Mouse (Mus musculus) intestine, postnatal 0 days (tissue): ENCODE measurements at regions not wholly inside any gene's neighbourhood (a gene's known extent, or its start where the extent isn't known, plus 50 kb on each side); places are given as distances from the start of the nearest gene placed in this dataset.
"Not testable (repeated sequence)": the region's sequence is repeated elsewhere in the genome, so short reads cannot be mapped to it uniquely, and the experiment has no call there.

Experiments used
- ATAC-seq: fragments of 200-750 bp; cut with Nextera tagmentation; 2 replicates; pipeline ENCODE4 v1.8.0; 2017; ENCODE audit warnings: mild to moderate bottlenecking, moderate TSS enrichment, moderate library complexity
- H3K27ac ChIP-seq: fragments of 300-500 bp; sonication (generic); 2 replicates; pipeline ENCODE4 v1.5.1; 2014; ENCODE audit warnings: mild to moderate bottlenecking, low read depth, low read length, moderate library complexity
- H3K27me3 ChIP-seq: fragments of 300-500 bp; sonication (generic); replicated peaks from 2 replicates; pipeline ENCODE4 v1.6.1; 2014; ENCODE audit warnings: low read length, mixed read lengths; ENCODE audit not compliant: control insufficient read depth, insufficient read depth
- H3K36me3 ChIP-seq: fragments of 300-500 bp; sonication (generic); 2 replicates; pipeline ENCODE4 v1.6.1; 2014; ENCODE audit warnings: mild to moderate bottlenecking, moderate library complexity; ENCODE audit not compliant: control insufficient read depth, insufficient read depth
- H3K4me1 ChIP-seq: fragments of 300-500 bp; sonication (generic); replicated peaks from 2 replicates; pipeline ENCODE4 v1.6.1; 2014; ENCODE audit warnings: antibody characterized with exemption, low read length, mixed read lengths; ENCODE audit not compliant: control insufficient read depth, insufficient read depth
- H3K4me2 ChIP-seq: fragments of 300-500 bp; sonication (generic); replicated peaks from 2 replicates; pipeline ENCODE4 v1.6.1; 2014; ENCODE audit warnings: low read depth, mild to moderate bottlenecking, moderate library complexity
- H3K4me3 ChIP-seq: fragments of 300-500 bp; sonication (generic); 2 replicates; pipeline ENCODE4 v1.5.1; 2014; ENCODE audit warnings: low read depth, low read length
- H3K9ac ChIP-seq: fragments of 300-500 bp; sonication (generic); 2 replicates; pipeline ENCODE4 v1.6.1; 2014; ENCODE audit warnings: mild to moderate bottlenecking, low read depth, low read length
- H3K9me3 ChIP-seq: fragments of 300-500 bp; sonication (generic); 2 replicates; pipeline ENCODE4 v1.6.1; 2016; ENCODE audit warnings: mixed run types; ENCODE audit not compliant: control insufficient read depth
- CTCF ChIP-seq: sonication (generic); IDR thresholded peaks from 2 replicates; pipeline ENCODE4 v1.5.1; 2016; ENCODE audit warnings: low read depth, mild to moderate bottlenecking, control low read depth, antibody characterized with exemption, moderate library complexity
- WGBS: fragments of 180-500 bp; shearing (Covaris S2); extraction: QIAGEN DNeasy Blood & Tissue Kit; methylation state at CpG from one replicate; pipeline ENCODE4 v1.1.7; 2014; 5-methylcytosine and 5-hydroxymethylcytosine counted together

DNA sequence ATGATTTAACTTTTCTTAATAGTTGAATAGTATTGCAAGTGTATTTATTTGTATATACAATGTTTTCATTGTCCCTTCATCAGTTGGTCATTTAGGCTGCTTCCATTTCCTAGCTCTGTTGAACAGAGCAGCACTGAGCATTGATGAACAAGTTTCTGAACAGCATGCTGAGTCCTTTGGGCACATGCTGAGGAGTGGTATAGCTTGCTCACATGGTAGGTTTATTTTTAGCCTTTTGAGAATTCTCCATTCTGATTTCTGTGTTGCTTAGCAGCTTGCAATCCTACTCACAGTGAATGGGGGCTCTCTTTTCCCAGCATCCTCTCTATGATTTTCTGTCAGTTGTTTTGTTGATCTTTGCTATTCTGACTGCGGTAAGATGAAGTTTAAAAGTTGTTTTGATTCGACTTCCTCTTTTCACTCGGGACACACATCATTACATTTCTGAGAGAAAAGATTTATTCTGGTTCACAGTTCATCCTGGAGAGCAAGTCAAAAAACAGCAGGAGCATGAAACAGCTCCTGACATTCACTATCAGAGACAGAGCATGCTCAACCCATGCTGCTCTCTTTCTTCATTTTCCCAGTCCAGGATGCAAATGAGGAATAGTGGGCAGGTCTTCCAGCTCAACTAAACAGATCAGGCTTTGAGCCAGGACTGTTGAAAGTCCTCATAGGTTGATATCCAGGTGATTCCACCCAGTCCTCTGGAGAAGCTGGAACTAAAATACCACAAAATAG is 413.1 kb downstream of the Gm37988 start:
- Histone ChIP-seq H3K27ac (no peak overlapping the region), H3K4me3 (no peak overlapping the region), H3K4me1 (no peaks in the 10 kb centered on the region), H3K27me3 (no peaks in the 10 kb centered on the region), H3K4me2 (no peak overlapping the region), H3K36me3 (no peaks in the 10 kb centered on the region), H3K9me3 (no peaks in the 10 kb centered on the region), H3K9ac (no peak overlapping the region)
- no peak for TF ChIP-seq CTCF
- 64% methylated on average over 3 of the region's 3 CpGs for WGBS
- no peak for ATAC-seq

DNA sequence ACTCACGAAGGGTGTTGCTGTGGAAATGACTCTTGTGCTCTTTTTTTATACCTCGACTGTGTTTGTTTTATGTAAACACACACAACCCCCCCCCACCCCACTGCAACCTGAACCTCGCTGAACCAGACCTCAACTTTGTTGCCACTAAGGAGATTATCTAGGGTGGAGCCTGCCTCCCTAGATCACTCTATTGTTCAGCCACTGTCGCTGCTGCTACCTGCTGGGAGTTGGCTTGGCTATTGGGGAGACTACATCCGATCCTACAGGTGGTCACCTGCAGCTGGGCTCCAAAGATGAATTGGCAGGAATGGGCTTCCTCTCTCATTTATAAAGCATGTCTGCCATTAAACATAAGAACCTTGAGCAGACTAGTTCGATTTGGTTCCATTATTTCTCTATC is 420.2 kb downstream of the Gm37988 start:
- no peaks in the 10 kb centered on the region for H3K36me3 ChIP-seq
- H3K4me2 ChIP-seq: no peak overlapping the region
- no peak overlapping the region for H3K4me3 ChIP-seq
- 32% methylated on average over 6 of the region's 6 CpGs for WGBS
- H3K9ac ChIP-seq: no peak overlapping the region
- no peak for TF ChIP-seq CTCF
- no peak for ATAC-seq
- no peaks in the 10 kb centered on the region for H3K9me3 ChIP-seq
- no peak overlapping the region for H3K27ac ChIP-seq
- H3K27me3 ChIP-seq: no peaks in the 10 kb centered on the region
- no peaks in the 10 kb centered on the region for H3K4me1 ChIP-seq

DNA sequence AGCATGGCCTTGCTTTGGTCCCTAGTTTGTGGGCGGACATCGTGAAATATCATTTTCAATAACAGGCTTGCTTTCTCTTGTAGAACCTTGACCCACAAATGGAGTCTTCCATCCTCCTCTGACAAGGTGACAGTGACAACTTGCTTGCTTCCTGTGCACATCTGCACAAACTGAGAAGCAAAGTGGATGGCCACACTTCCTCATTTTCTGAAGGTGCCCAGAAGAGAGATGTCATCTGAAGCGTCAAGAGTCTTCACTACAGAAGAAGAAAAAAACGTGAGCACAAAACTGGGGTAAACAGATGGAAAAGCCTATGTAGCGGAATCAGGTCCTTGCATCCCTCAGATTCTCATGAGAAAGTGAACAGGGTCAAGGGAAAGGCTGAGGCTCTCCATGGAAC is 423.5 kb downstream of the Gm37988 start:
- Histone ChIP-seq H3K27me3 (no peaks in the 10 kb centered on the region), H3K9me3 (no peaks in the 10 kb centered on the region), H3K9ac (no peak overlapping the region), H3K4me1 (no peaks in the 10 kb centered on the region), H3K4me2 (no peak overlapping the region), H3K36me3 (no peaks in the 10 kb centered on the region), H3K27ac (no peak overlapping the region), H3K4me3 (no peak overlapping the region)
- WGBS: 85% methylated on average over 5 of the region's 5 CpGs
- TF ChIP-seq CTCF: no peak
- ATAC-seq: no peak

DNA sequence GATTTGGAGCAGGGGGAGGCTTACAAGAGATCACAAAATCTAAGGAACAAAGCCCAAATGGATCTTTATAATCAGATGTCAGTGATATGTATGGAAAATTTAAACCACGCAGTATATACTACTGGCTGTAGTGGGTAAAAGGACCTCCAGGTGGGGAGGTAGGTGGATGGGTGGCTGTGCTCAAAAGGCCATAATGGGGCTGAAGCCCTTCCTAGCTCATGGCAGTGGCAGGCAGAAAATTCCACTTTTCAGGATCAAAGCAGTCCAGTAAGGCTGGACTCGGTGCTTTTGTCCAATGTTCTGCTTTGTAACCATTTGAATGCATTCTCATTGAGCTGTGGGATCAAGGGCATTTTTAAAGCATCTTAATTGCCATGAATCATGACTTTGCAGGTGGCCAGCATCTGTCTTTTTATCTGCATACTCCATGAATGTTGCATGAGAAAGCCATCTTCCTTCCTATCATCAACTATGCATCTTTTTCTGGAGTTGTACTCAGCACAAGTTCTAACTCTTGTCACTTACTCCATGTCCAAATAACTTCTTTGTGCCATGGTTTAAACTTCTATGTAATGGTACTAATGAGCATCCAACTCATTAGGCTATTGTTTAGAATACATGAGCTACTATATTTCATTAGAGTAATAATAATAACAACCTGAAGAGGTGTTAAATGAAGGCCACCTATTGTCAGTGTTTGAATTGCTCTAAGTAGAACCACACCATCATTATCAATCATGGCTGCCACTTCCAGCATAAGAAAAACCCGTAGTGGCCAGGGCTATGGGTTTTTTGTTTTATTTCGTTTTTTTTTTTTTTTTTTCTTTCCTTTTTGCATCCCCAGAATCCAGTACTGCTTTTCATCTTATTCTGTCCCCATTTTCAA is 424.5 kb downstream of the Gm37988 start:
- no peak for TF ChIP-seq CTCF
- Histone ChIP-seq H3K27me3 (no peaks in the 10 kb centered on the region), H3K4me3 (no peak overlapping the region), H3K9ac (no peak overlapping the region), H3K4me1 (no peaks in the 10 kb centered on the region), H3K36me3 (no peaks in the 10 kb centered on the region), H3K9me3 (no peaks in the 10 kb centered on the region), H3K27ac (no peak overlapping the region), H3K4me2 (no peak overlapping the region)
- 59% methylated on average over 4 of the region's 4 CpGs for WGBS
- ATAC-seq: no peak

DNA sequence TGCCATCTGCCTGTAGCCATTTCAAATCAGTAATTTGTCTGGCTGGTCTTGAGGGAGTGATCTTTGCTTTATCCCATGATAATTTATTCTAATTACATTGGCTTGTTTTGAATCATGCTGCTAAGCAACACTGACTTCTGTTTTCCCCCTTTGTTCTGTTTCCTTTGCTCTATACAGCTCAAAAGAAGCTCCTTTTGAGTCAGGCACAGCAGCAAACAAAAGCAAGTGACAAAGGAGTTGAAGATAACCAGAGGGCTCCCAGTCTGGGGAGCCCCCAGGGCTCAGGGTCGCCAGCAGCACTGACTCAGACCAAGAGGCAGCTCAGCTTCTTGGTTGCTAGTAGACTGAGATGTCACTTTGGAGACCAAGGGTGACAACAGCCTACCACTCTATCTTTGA is 425.2 kb downstream of the Gm37988 start:
- Histone ChIP-seq H3K9me3 (no peaks in the 10 kb centered on the region), H3K4me1 (no peaks in the 10 kb centered on the region), H3K4me2 (no peak overlapping the region), H3K36me3 (no peaks in the 10 kb centered on the region), H3K27me3 (no peaks in the 10 kb centered on the region), H3K27ac (no peak overlapping the region), H3K9ac (no peak overlapping the region), H3K4me3 (no peak overlapping the region)
- ATAC-seq: no peak
- TF ChIP-seq CTCF: no peak
- WGBS: 19% methylated on average over 1 of the region's 1 CpGs

GRCm38 (mm10) chr1:5243186-5243585 is 435.5 kb downstream of the Gm37988 start:
- Histone ChIP-seq H3K4me2 (no peak overlapping the region), H3K4me3 (no peak overlapping the region), H3K9ac (no peak overlapping the region), H3K27me3 (no peaks in the 10 kb centered on the region), H3K9me3 (no peaks in the 10 kb centered on the region), H3K27ac (no peak overlapping the region), H3K4me1 (no peaks in the 10 kb centered on the region), H3K36me3 (no peaks in the 10 kb centered on the region)
- no peak for ATAC-seq
- no peak for TF ChIP-seq CTCF
- WGBS: 84% methylated on average over 3 of the region's 3 CpGs

GRCm38 (mm10) chr1:5260874-5261273 is 453.2 kb downstream of the Gm37988 start:
- not testable (repeated sequence) for H3K4me2 ChIP-seq, ATAC-seq, H3K4me3 ChIP-seq, H3K9me3 ChIP-seq, H3K27ac ChIP-seq, H3K9ac ChIP-seq, H3K36me3 ChIP-seq, H3K4me1 ChIP-seq, H3K27me3 ChIP-seq
- 56% methylated on average over 6 of the region's 6 CpGs for whole genome bisulfite sequencing

- H3K36me3 ChIP-seq, H3K4me1 ChIP-seq, ATAC-seq, H3K27ac ChIP-seq, H3K9me3 ChIP-seq, H3K4me3 ChIP-seq, H3K9ac ChIP-seq, H3K4me2 ChIP-seq, H3K27me3 ChIP-seq: not testable (repeated sequence)
- 45% methylated on average over 2 of the region's 2 CpGs for WGBS
These were observed 453.6 kb downstream of the Gm37988 start for GRCm38 (mm10) chr1:5261297-5261696.
